Mouse (Mus musculus) heart, postnatal 0 days (tissue): ENCODE measurements at regions not wholly inside any gene's neighbourhood (a gene's known extent, or its start where the extent isn't known, plus 50 kb on each side); places are given as distances from the start of the nearest gene placed in this dataset.

Experiments
- CTCF ChIP-seq: IDR thresholded peaks from 2 replicates; pipeline ENCODE4 v1.5.1; 2016; ENCODE audit warnings: antibody characterized with exemption, control low read depth, low read depth
- EP300 ChIP-seq: IDR thresholded peaks from 2 replicates; pipeline ENCODE4 v1.6.1; 2016; ENCODE audit warnings: antibody characterized with exemption, low read depth

DNA sequence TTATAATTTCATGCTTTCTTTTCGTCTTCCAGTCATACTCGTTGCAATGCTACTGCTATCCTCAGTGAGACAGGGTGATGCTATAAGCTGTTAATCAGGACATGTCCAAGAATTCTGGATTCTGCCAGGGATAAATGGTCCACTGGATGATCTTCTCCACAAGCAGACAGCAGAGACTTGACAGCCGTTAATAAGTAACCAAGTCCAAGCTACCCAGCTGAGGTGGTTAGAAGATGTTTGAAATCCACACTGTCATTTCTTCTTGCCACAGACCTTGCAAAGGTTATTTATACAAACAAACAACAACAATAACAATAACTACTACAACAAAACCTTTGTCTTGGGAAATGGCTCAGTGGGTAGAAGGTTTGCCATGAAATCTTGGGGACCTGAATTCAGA lies 443.2 kb upstream of the Pou3f3 start:
- TF ChIP-seq CTCF (no peak), EP300 (no peak)
